In genomic region chr12:99752986-99753385, GRCm38 (mm10) we compare ENCODE assay signal across 25 mouse cellular contexts.
"Had no signal": no experiment of that assay in that cellular context is flagged by ENCODE, and none has a peak within 500 bp of the region (broad histone marks: within the 10 kb centered on the region; RNA-seq: fewer than 3 reads in every experiment).

No protein-coding gene starts in this region.

- DNase-seq: gastrocnemius, adult 2 months; gastrocnemius, postnatal 10 days; gastrocnemius, postnatal 25 days; heart, adult 2 months; heart, postnatal 10 days; kidney, adult 18-20 months; kidney, adult 8-10 months; kidney, postnatal 10 days; kidney, postnatal 25 days; liver; liver, embryonic 13.5 days had no signal

- H3K36me3 ChIP-seq: heart, embryonic 12.5 days; hindbrain, embryonic 10.5 days; hindbrain, embryonic 12.5 days; intestine, embryonic 15.5 days; limb, embryonic 10.5 days; limb, embryonic 12.5 days; liver, embryonic 13.5 days; liver, embryonic 15.5 days had no signal

- ATAC-seq: hindbrain, embryonic 16.5 days; inflammation-experienced regulatory T-cells, adult 6 months; intestine, embryonic 15.5 days; intestine, postnatal 0 days had no signal

- H3K27ac ChIP-seq: gastrocnemius, adult 2 months; heart, adult 2 months; hindbrain, embryonic 10.5 days; hindbrain, embryonic 12.5 days; hindbrain, embryonic 14.5 days; intestine, embryonic 15.5 days; layer of hippocampus, adult 2 months; left cerebral cortex, adult 2 months; limb, embryonic 10.5 days; limb, embryonic 12.5 days; liver, embryonic 13.5 days; liver, embryonic 15.5 days had no signal

- H3K4me1 ChIP-seq: intestine, embryonic 15.5 days; liver, embryonic 13.5 days; liver, embryonic 15.5 days had no signal

- H3K4me2 ChIP-seq: heart, embryonic 12.5 days; hindbrain, embryonic 12.5 days; hindbrain, embryonic 14.5 days; intestine, embryonic 15.5 days; limb, embryonic 12.5 days; liver, embryonic 11.5 days; liver, embryonic 13.5 days; liver, embryonic 15.5 days had no signal

- H3K27me3 ChIP-seq: heart, embryonic 12.5 days; hindbrain, embryonic 12.5 days; intestine, embryonic 15.5 days; limb, embryonic 12.5 days; liver, embryonic 13.5 days; liver, embryonic 15.5 days had no signal

- H3K9ac ChIP-seq: heart, embryonic 12.5 days; hindbrain, embryonic 12.5 days; hindbrain, embryonic 14.5 days; intestine, embryonic 15.5 days; limb, embryonic 12.5 days; liver, embryonic 13.5 days; liver, embryonic 15.5 days had no signal

- H3K9me3 ChIP-seq: heart, embryonic 12.5 days; hindbrain, embryonic 10.5 days; hindbrain, embryonic 12.5 days; intestine, embryonic 15.5 days; limb, embryonic 10.5 days; limb, embryonic 12.5 days; liver, embryonic 13.5 days; liver, embryonic 15.5 days had no signal

- H3K4me3 ChIP-seq: gastrocnemius, adult 2 months; heart, adult 2 months; heart, embryonic 12.5 days; hindbrain, embryonic 10.5 days; hindbrain, embryonic 12.5 days; intestine, embryonic 15.5 days; layer of hippocampus, adult 2 months; left cerebral cortex, adult 2 months; limb, embryonic 10.5 days; limb, embryonic 12.5 days; liver, embryonic 13.5 days; liver, embryonic 15.5 days had no signal
